Mouse (Mus musculus) limb, embryonic 14.5 days (tissue): Measurements from ENCODE around the gene Tmem199. TPM values are rescaled to one million over a fixed set of nuclear protein-coding genes. Genes with fewer than 3 reads are reported as not detected.
A peak's percentile ranks its signal among the peaks of the same experiment; 100 is the strongest.

Experiments
- ATAC-seq: fragments of 200-750 bp; cut with Nextera tagmentation; 2 replicates; pipeline ENCODE4 v1.8.0; 2017; ENCODE audit warnings: low read depth, moderate number of reproducible peaks, moderate TSS enrichment; ENCODE audit not compliant: low FRiP score
- DNase-seq: peaks from one replicate; pipeline ENCODE4 v3.0.0-alpha.2; 2015; ENCODE audit warnings: low spot score
- H3K27ac ChIP-seq: fragments of 300-500 bp; sonication (generic); replicated peaks from 2 replicates; pipeline ENCODE4 v1.5.1; 2014; ENCODE audit warnings: low read depth, mild to moderate bottlenecking, low read length, moderate library complexity, mixed read lengths
- H3K27me3 ChIP-seq: fragments of 300-500 bp; sonication (generic); 2 replicates; pipeline ENCODE4 v1.6.1; 2014; ENCODE audit warnings: low read length, mixed read lengths; ENCODE audit not compliant: control insufficient read depth, insufficient read depth
- H3K36me3 ChIP-seq: fragments of 300-500 bp; sonication (generic); 2 replicates; pipeline ENCODE4 v1.6.1; 2014; ENCODE audit warnings: mild to moderate bottlenecking, low read length, moderate library complexity, mixed read lengths; ENCODE audit not compliant: control insufficient read depth, insufficient read depth
- H3K4me1 ChIP-seq: fragments of 300-500 bp; sonication (generic); 2 replicates; pipeline ENCODE4 v1.6.1; 2014; ENCODE audit warnings: antibody characterized with exemption, low read length, mixed read lengths; ENCODE audit not compliant: control insufficient read depth, insufficient read depth
- H3K4me2 ChIP-seq: fragments of 300-500 bp; sonication (generic); replicated peaks from 2 replicates; pipeline ENCODE4 v1.6.1; 2014; ENCODE audit warnings: low read depth, mild to moderate bottlenecking, low read length, moderate library complexity; ENCODE audit not compliant: severe bottlenecking
- H3K4me3 ChIP-seq: fragments of 300-500 bp; sonication (generic); replicated peaks from 2 replicates; pipeline ENCODE4 v1.5.1; 2014; ENCODE audit warnings: low read length
- H3K9ac ChIP-seq: fragments of 300-500 bp; sonication (generic); 2 replicates; pipeline ENCODE4 v1.6.1; 2014; ENCODE audit warnings: mild to moderate bottlenecking, low read depth, low read length, moderate library complexity; ENCODE audit not compliant: severe bottlenecking
- H3K9me3 ChIP-seq: fragments of 300-500 bp; sonication (generic); 2 replicates; pipeline ENCODE4 v1.6.1; 2016; ENCODE audit warnings: low read length; ENCODE audit not compliant: control insufficient read depth
- POLR2A ChIP-seq: fragments of 200-500 bp; IDR thresholded peaks from 2 replicates; pipeline ENCODE4 v1.8.0; 2012; ENCODE audit warnings: inconsistent platforms, mild to moderate bottlenecking, moderate library complexity, borderline replicate concordance; ENCODE audit not compliant: insufficient read depth, insufficient read length; ENCODE audit errors: extremely low read depth
- WGBS: fragments of 180-500 bp; shearing (Covaris S2); extraction: QIAGEN DNeasy Blood & Tissue Kit; methylation state at CpG from one replicate; pipeline ENCODE4 v1.1.7; 2014; 5-methylcytosine and 5-hydroxymethylcytosine counted together
- polyA plus RNA-seq, 2 experiments: library from polyadenylated mRNA; depleted of rRNA in 1 of 2; stranded (reverse) in 1 of 2; unstranded in 1 of 2; fragments of >200 nt; fragmentation: Nextera tagmentation in 1 of 2; extraction: Ambion mirVana in 1 of 2; gene quantifications; 2 replicates each; pipeline versions ENCODE4 v1.2.1 to v1.2.3; 2012 to 2014

The Tmem199 gene
- polyA plus RNA-seq, 2 experiments, result 39.8 to 40.1 TPM

DNA sequence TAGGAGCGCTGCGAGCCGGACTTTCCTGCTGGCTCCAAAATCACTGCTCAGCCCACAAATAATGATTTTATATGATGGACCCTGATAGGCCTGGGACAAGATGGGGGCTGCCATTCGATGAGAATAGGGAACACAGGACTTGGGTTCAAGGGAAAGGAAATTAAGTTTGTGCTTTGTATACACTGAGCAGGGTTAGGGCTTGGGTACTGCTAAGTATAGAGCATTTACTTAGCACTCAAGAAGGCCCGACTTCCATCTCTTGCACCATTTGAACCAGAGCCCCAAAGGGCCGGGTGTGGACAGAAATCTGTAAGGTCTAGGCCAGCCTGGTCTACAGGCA is 39.1 kb upstream of the Tmem199 start:
- peaks cover 15% of the 10 kb centered on the region for H3K4me1 ChIP-seq
- no peak for DNase-seq
- no peaks in the 10 kb centered on the region for H3K27me3 ChIP-seq
- 30% methylated on average over 6 of the region's 6 CpGs for WGBS
- H3K4me3 ChIP-seq, result peak overlapping the region; percentile 68
- H3K36me3 ChIP-seq, result no peaks in the 10 kb centered on the region
- no peak for TF ChIP-seq POLR2A
- ATAC-seq, result peak; percentile 24
- no peaks in the 10 kb centered on the region for H3K9me3 ChIP-seq
- peak overlapping the region; percentile 79 for H3K27ac ChIP-seq
- peak overlapping the region; percentile 63 for H3K9ac ChIP-seq
- peak overlapping the region; percentile 79 for H3K4me2 ChIP-seq

DNA sequence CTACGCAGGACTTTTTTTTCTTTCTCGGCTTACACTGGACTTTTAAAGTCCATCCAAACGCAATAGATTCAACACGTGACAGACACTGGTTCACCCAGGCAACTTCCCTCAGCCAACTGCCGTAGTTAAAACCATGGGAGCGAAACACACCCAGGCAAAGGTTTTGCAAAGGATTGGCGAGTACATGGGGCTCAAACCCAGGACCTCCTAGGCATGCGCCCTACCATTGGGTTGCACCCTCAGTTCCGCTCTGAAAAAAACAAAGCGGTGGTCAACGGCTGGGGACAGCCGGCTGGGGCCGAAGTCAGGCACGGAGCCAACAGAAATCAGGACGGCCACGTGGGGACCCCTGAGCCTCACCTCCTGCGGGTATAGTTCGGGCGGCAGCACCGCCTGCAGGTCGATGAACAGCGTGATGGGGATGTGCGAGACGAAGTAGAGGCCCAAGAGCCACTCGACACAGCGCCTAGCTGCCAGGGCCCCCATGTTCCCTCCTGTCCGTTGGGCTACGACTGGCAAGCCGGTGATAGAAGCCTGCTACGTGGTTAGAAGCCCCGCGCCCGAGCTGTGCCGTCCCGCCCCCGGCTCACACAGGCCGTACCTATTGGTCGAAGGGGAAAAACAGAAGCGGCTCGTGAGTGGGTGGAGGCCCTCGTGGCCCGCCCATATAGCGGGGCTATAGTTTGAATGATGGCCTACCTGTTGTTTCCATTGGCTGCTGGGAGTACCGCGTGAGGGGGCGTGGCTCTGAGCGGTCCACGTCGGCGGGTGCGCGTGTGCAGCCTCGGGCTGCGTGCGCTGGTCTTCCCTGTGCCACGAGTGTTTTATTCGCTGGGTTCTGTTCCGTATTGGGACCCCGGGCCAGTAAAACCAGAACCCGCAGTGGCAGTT is 38.4 kb upstream of the Tmem199 start, which contains the start of gene Tmem97:
Gene Tmem97 (minus strand): TSS at position 610 of the 891 bp plus-strand sequence.
- peak; percentile 100 for ATAC-seq
- Histone ChIP-seq H3K36me3 (peaks cover 5% of the 10 kb centered on the region; the same call in 1 of the 2 replicates), H3K4me3 (peak within 1 kb of the TSS; percentile 68), H3K9ac (peak within 1 kb of the TSS; percentile 73), H3K9me3 (no peaks in the 10 kb centered on the region), H3K4me1 (peaks cover 15% of the 10 kb centered on the region), H3K27me3 (no peaks in the 10 kb centered on the region), H3K4me2 (peak within 1 kb of the TSS; percentile 79), H3K27ac (peak within 1 kb of the TSS; percentile 79)
- peak; percentile 99 for DNase-seq
- WGBS, result under 1% methylated on average over 60 of the region's 60 CpGs
- peak; percentile 75; the same call in 1 of the 2 replicates for TF ChIP-seq POLR2A

DNA sequence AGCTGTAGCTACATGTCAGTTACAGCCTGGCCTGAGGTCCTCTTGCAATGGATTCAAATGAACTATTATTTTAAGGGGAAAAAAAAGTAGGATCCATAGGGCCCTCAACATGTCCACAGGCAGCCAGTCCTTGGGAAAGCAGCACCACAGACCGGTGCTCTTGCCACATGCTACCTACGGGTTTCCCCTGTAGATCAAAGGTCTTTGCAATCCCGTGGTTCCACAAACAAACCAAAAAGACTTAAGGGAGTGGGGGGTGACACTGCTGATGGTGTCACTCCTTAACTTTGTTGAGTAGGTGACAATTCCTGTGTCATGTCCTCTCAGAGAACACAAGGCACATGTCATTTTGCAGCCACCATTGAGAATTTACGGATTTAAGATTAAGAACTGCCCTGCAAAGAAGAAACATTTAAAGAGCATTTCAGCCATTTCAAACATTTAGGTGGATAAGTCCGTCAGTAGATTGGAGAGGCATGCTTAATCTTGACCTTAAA is 37.6 kb upstream of the Tmem199 start:
- ATAC-seq, result no peak
- peaks cover 8% of the 10 kb centered on the region; the same call in 1 of the 2 replicates for H3K36me3 ChIP-seq
- DNase-seq, result no peak
- no peak for TF ChIP-seq POLR2A
- no peaks in the 10 kb centered on the region for H3K27me3 ChIP-seq
- peaks cover 15% of the 10 kb centered on the region for H3K4me1 ChIP-seq
- peak overlapping the region; percentile 79 for H3K4me2 ChIP-seq
- H3K4me3 ChIP-seq, result peak overlapping the region; percentile 68
- no peaks in the 10 kb centered on the region for H3K9me3 ChIP-seq
- 7% methylated on average over 5 of the region's 5 CpGs for WGBS
- H3K9ac ChIP-seq, result peak overlapping the region; percentile 73
- no peak overlapping the region for H3K27ac ChIP-seq

DNA sequence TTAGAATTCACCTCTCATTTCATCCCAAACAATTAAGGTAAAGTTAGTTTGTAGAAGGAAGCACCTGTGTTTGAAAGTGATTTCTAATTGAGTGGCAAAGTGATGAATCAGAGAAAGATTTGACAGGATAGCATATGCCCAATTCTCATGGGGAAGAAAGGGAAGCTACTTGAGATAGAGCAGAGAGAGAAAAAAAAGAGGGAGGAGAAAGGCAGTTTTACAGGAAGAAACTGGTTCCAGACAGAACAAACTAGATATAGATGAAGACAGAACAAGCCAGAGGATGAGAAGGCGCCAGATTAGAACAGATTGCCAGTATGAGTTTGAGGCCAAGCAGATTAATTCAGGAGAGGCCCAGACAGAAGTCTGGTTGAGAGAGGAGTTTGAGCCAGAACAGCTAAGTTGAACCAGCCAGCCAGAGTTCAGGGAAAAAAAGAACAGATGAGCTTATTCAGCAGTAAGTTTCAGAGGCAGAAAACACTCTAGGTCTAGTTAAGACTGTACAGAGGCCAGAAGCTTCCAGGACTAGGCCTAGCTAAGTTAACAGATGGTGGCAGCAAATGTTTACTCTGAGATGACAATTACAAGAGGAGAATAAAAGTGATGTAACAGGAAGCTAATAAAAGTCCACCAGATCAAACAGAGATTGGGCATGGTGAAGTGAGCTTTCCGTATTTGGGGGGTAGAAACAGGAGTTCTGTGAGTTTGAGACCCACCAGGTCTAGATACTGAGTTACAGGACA is 35.9 kb upstream of the Tmem199 start:
- H3K9me3 ChIP-seq, result no peaks in the 10 kb centered on the region
- TF ChIP-seq POLR2A, result no peak
- H3K4me1 ChIP-seq, result peaks cover 15% of the 10 kb centered on the region
- WGBS, result 80% methylated on average over 2 of the region's 2 CpGs
- no peak for DNase-seq
- ATAC-seq, result no peak
- H3K9ac ChIP-seq, result no peak overlapping the region
- H3K27ac ChIP-seq, result no peak overlapping the region
- H3K36me3 ChIP-seq, result peaks cover 21% of the 10 kb centered on the region
- no peak overlapping the region for H3K4me3 ChIP-seq
- no peak overlapping the region for H3K4me2 ChIP-seq
- no peaks in the 10 kb centered on the region for H3K27me3 ChIP-seq

DNA sequence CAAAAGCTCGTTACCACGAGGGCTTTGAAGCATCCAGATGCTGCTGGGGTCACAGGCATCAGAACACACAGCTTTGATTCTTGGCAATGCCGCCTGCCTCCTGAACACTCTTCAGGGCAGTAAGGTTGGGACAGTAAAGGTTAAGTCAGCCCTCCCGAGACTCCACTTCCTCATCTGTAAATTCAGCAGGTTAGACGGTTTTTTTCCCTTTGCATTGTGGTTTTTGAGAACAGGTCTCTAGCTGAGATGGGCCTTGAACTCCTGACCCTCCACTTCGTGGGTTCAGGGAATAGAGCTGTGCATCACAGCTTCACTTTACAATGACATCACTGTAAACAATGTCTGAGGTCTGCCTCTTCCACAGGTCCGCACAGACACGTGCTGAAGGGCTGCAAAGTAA is 33.2 kb upstream of the Tmem199 start:
- no peak for ATAC-seq
- H3K4me3 ChIP-seq, result no peak overlapping the region
- 68% methylated on average over 8 of the region's 8 CpGs for WGBS
- H3K27me3 ChIP-seq, result no peaks in the 10 kb centered on the region
- peaks cover 37% of the 10 kb centered on the region for H3K36me3 ChIP-seq
- H3K9me3 ChIP-seq, result no peaks in the 10 kb centered on the region
- H3K27ac ChIP-seq, result no peak overlapping the region
- no peak for TF ChIP-seq POLR2A
- no peak overlapping the region for H3K4me2 ChIP-seq
- no peak overlapping the region for H3K9ac ChIP-seq
- no peak for DNase-seq
- peaks cover 12% of the 10 kb centered on the region for H3K4me1 ChIP-seq
